Mouse (Mus musculus) gastrocnemius, adult 2 months (tissue): ENCODE measurements around the gene Ttc12. TPM values are rescaled to one million over a fixed set of nuclear protein-coding genes. Genes with fewer than 3 reads are reported as not detected.

ENCODE experiments used
- DNase-seq: peaks from one replicate; pipeline ENCODE4 v3.0.0; 2022
- H3K27ac ChIP-seq: fragments of 200-600 bp; 2 replicates; pipeline ENCODE4 v1.8.1; 2022; ENCODE audit warnings: mild to moderate bottlenecking
- H3K4me3 ChIP-seq: fragments of 200-600 bp; 2 replicates; pipeline ENCODE4 v1.8.1; 2022; ENCODE audit warnings: mild to moderate bottlenecking, moderate library complexity
- CTCF ChIP-seq: fragments of 200-600 bp; IDR thresholded peaks from 2 replicates; pipeline ENCODE4 v1.8.1; 2022; ENCODE audit warnings: antibody characterized with exemption, mild to moderate bottlenecking, moderate library complexity
- intact Hi-C: fragments of 180-260 bp; cut with DNase I; formaldehyde crosslinking; loops from one replicate; pipeline ENCODE4 v1.15.1; 2025
- total RNA-seq, 2 experiments: library from RNA; stranded (reverse); gene quantifications; 2 replicates each; pipeline ENCODE4 v1.2.3; 2021

The Ttc12 gene
- total RNA-seq, 2 experiments from 2014 or later, result 0.89 to 0.97 TPM

DNA sequence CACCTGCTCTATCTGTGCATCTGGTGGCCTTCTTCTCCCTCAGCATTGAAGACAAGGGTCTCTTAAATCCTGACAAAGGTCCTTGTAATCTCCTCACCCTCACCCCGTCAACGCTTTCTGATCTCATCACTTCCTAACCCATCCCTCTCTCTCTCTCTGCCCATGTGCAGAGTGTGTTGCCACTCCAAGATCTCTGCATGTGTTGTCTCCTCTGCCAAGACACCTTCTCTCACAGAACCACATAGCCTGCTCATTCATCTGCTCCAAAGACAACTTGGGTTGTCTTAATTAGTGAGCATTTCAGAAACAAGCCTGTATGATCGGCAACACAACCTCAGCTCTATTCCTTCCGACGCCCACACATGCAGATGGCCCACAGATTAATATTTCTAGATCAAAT lies 62.2 kb downstream of the Ttc12 start:
- no peak for DNase-seq
- no peak overlapping the region for H3K27ac ChIP-seq
- no peak overlapping the region for H3K4me3 ChIP-seq
- intact Hi-C loops, result no loop called here
- no peak for TF ChIP-seq CTCF

- no peak for TF ChIP-seq CTCF
- no peak overlapping the region for H3K27ac ChIP-seq
- H3K4me3 ChIP-seq, result no peak overlapping the region
- intact Hi-C loops, result no loop called here
- no peak for DNase-seq
These were observed 75.4 kb downstream of the Ttc12 start for GRCm38 (mm10) chr9:49410621-49411020.

GRCm38 (mm10) chr9:49407028-49407427 lies 79.0 kb downstream of the Ttc12 start:
- Histone ChIP-seq H3K4me3 (no peak overlapping the region), H3K27ac (no peak overlapping the region)
- no peak for TF ChIP-seq CTCF
- intact Hi-C loops, result no loop called here
- no peak for DNase-seq

DNA sequence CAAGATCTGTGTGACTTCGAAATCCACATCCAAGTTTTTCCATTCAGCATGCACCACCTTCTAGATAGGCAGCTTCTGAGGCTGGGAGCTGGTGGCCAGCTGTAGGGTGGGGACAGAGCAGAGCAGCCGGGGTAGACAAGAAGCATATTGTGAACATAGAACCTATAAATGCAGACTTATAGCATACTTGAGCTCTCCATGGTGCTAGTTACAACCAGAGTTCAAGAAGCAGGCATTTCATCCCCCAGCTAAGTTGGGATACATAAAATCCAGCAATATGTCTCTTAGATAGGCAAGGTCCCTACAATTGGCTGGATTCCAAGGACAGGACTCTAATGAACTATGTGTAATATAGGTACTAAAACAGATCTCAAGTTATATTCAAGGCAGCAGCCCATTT lies 82.3 kb downstream of the Ttc12 start:
- DNase-seq, result no peak
- Histone ChIP-seq H3K27ac (no peak overlapping the region), H3K4me3 (no peak overlapping the region)
- intact Hi-C loops, result no loop called here
- no peak for TF ChIP-seq CTCF

DNA sequence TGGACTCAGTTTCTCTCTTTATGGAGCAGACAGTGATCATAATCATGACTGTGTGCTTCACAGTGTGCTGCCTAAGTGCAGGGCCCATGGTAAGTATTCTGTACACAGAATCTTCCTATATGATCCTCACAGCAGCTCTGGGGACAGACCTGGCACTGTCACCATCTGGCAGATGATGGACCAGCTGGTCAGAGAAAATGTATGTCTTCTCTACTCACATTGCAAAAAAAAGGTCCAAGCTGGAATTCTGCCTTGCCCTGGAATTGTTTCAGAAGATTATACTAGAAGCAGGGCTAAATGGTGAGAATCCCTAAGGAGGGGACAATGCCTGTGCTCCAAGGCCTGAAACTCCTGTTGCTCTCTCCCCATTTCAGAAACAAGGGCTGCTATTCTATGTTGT lies 90.0 kb downstream of the Ttc12 start:
- intact Hi-C loops, result no loop called here
- DNase-seq, result no peak
- TF ChIP-seq CTCF, result no peak
- Histone ChIP-seq H3K27ac (no peak overlapping the region), H3K4me3 (no peak overlapping the region)

GRCm38 (mm10) chr9:49392242-49392641 lies 93.8 kb downstream of the Ttc12 start:
- no peak for TF ChIP-seq CTCF
- no peak for DNase-seq
- H3K4me3 ChIP-seq, result no peak overlapping the region
- intact Hi-C loops, result no loop called here
- H3K27ac ChIP-seq, result no peak overlapping the region

Other genes with a start within 250 kb of the Ttc12 start
- not detected for gene Gm4894, start 235.7 kb downstream of the Ttc12 start, total RNA-seq
- not detected for gene Drd2, start 145.6 kb downstream of the Ttc12 start, total RNA-seq
- gene Ankk1, start 59.2 kb downstream of the Ttc12 start, total RNA-seq, result not detected